Mouse (Mus musculus) neural tube, embryonic 15.5 days (tissue): ENCODE measurements around the gene Tbl3. TPM values are rescaled to one million over a fixed set of nuclear protein-coding genes. Genes with fewer than 3 reads are reported as not detected.

ENCODE experiments used
- ATAC-seq: fragments of 200-750 bp; cut with Nextera tagmentation; 2 replicates; pipeline ENCODE4 v1.8.0; 2017; ENCODE audit warnings: mild to moderate bottlenecking, moderate TSS enrichment, moderate library complexity; ENCODE audit not compliant: low FRiP score
- H3K27ac ChIP-seq: fragments of 300-500 bp; sonication (generic); replicated peaks from 2 replicates; pipeline ENCODE4 v1.5.1; 2015; ENCODE audit warnings: mild to moderate bottlenecking, inconsistent platforms
- H3K27me3 ChIP-seq: fragments of 300-500 bp; sonication (generic); replicated peaks from 2 replicates; pipeline ENCODE4 v1.6.1; 2015; ENCODE audit warnings: inconsistent platforms
- H3K36me3 ChIP-seq: fragments of 300-500 bp; sonication (generic); 2 replicates; pipeline ENCODE4 v1.6.1; 2015; ENCODE audit warnings: inconsistent platforms
- H3K4me1 ChIP-seq: fragments of 300-500 bp; sonication (generic); 2 replicates; pipeline ENCODE4 v1.6.1; 2015; ENCODE audit warnings: inconsistent platforms
- H3K4me2 ChIP-seq: fragments of 300-500 bp; sonication (generic); 2 replicates; pipeline ENCODE4 v1.6.1; 2015; ENCODE audit warnings: inconsistent platforms, mild to moderate bottlenecking, moderate library complexity
- H3K4me3 ChIP-seq: fragments of 300-500 bp; sonication (generic); replicated peaks from 2 replicates; pipeline ENCODE4 v1.5.1; 2015; ENCODE audit warnings: mild to moderate bottlenecking, inconsistent platforms
- H3K9ac ChIP-seq: fragments of 300-500 bp; sonication (generic); replicated peaks from 2 replicates; pipeline ENCODE4 v1.6.1; 2015; ENCODE audit warnings: mild to moderate bottlenecking, inconsistent platforms
- H3K9me3 ChIP-seq: fragments of 300-500 bp; sonication (generic); replicated peaks from 2 replicates; pipeline ENCODE4 v1.6.1; 2016; ENCODE audit warnings: inconsistent platforms
- WGBS: fragments of 180-500 bp; shearing (Covaris S2); methylation state at CpG from one replicate; pipeline ENCODE4 v1.1.7; 2015; ENCODE audit warnings: mixed read lengths; 5-methylcytosine and 5-hydroxymethylcytosine counted together
- polyA plus RNA-seq: library from polyadenylated mRNA; unstranded; fragments of >200 nt; fragmentation: Nextera tagmentation; extraction: Ambion mirVana; gene quantifications from 2 replicates; pipeline ENCODE4 v1.2.1, GENCODE M21; 2015

Tbl3 gene
- polyA plus RNA-seq, 1 experiment from 2014 or later: 55.6 TPM

DNA sequence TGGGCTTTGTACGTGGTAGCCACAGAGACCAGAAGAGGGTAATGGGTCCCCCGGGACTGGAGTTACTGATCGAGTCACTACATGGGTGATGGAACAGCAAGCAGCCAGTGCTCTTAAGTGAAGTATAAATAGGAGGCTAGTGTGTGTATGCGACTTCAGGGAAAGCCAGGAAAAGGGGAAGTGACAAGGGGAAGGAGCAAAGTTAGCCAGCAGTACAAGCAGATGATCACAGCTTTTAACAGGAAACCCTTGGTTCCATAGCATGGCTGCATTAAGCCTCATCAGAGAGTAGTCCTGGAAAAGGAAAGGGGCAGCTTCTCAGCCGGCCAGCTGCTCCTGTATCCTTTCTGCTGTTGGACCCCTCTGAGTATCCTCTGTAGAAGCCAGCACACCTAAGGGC, 15.1 kb downstream of the Tbl3 start:
- no peak for ATAC-seq
- 77% methylated on average over 5 of the region's 5 CpGs for WGBS

DNA sequence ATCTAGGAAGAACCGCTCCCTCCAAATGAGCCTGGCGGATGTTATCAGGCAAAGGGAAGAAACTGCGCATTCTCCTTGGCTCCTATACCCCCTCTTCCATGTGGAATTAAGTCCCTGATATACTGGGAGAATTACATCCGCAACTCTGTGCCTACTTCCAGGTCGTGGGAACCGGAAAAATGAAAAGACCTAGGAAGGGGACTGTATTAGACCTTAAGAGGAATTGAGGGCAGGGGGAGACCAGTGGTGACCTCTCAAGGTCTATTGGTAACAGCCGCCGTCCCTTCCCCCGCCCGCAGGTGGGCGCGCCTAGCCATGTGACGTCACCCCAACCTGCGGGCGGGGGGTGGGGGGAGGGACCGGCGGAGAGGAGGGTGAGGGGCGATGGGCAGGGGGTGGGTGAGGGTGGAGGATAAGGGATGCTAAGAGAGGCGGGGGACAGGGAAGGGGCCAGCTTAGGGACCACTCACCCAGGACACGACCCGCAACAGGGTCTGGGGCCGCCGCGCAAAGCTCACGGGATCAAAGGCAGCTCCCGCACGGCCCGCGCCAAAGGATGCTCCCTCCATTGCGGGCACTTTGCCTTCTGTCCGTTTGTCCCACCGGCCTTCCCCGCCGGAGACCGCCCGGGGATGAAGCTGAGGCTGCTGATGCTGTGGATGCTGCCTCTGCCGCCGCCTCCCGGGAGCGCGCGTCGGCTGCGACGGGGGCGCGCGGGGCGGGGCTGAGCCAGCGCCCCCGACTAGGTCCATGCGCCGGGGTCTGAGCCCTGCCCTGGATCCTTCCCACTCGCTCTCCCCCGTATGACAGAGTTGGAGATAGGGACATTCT, 18.0 kb downstream of the Tbl3 start, which contains the start of gene Syngr3:
Gene Syngr3 (minus strand): TSS at position 705 of the 831 bp plus-strand sequence.
- H3K27me3 ChIP-seq: peaks cover 19% of the 10 kb centered on the region
- H3K36me3 ChIP-seq: peaks cover 13% of the 10 kb centered on the region
- H3K27ac ChIP-seq: peak within 1 kb of the TSS; percentile 93
- H3K4me1 ChIP-seq: peaks cover 58% of the 10 kb centered on the region
- under 1% methylated on average over 49 of the region's 55 CpGs for whole genome bisulfite sequencing
- H3K4me2 ChIP-seq: peak within 1 kb of the TSS; percentile 64
- peak within 1 kb of the TSS; percentile 86 for H3K9ac ChIP-seq
- no peaks in the 10 kb centered on the region for H3K9me3 ChIP-seq
- peak; percentile 77 for ATAC-seq
- H3K4me3 ChIP-seq: peak within 1 kb of the TSS; percentile 70

More for the DNA sequence above, 15.1 kb downstream of the Tbl3 start:
- H3K9ac ChIP-seq: no peak overlapping the region
- H3K4me1 ChIP-seq: peaks cover 67% of the 10 kb centered on the region
- no peak overlapping the region for H3K4me2 ChIP-seq
- H3K4me3 ChIP-seq: no peak overlapping the region
- peaks cover 10% of the 10 kb centered on the region for H3K36me3 ChIP-seq
- peaks cover 16% of the 10 kb centered on the region for H3K27me3 ChIP-seq
- no peaks in the 10 kb centered on the region for H3K9me3 ChIP-seq
- no peak overlapping the region for H3K27ac ChIP-seq

DNA sequence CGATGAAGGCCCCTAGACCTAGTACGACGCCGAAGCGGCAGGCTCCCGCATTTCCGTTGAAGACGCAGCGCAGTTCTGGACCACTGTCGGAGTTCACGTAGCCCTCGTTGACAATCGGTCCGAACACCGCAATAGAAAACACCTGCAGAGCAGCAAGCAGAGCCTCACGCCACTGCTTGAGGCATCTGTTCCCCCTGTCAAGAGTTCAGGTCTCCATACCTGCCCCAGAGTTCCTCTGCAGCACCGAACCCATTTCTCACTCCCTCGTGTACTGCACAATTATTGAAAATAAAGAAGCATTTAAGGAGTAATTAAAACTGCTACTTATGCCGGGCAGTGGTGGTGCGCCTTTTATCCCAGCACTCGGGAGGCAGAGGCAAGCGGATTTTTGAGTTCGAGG, 19.9 kb downstream of the Tbl3 start:
- WGBS: 20% methylated on average over 23 of the region's 23 CpGs
- H3K9ac ChIP-seq: peak overlapping the region; percentile 35
- no peak for ATAC-seq

DNA sequence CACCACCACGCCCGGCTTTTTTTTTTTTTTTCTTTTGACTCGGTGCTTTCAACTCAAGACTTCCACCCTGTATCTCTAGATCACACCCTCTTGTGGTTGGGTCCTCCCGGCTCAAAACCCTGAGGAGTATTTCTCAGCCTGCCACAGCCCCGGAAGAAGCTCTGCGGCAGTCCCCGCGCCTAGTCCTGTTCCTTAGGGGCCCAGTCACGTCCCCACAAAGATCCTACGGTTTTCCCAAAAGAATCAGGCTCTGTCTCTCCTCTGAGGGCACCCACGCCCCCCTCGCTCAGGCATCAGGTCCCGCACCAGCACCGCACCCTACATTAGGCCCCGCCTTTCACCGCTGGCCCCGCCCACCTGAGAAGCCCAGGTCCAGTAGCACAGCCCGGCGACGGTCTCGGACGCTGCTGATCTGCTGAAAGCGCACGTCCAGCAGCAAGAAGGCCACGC, 20.3 kb downstream of the Tbl3 start:
- whole genome bisulfite sequencing: 3% methylated on average over 24 of the region's 25 CpGs
- Histone ChIP-seq H3K9me3 (no peaks in the 10 kb centered on the region), H3K4me3 (peak overlapping the region; percentile 70), H3K27ac (no peak overlapping the region), H3K27me3 (peaks cover 19% of the 10 kb centered on the region), H3K9ac (peak overlapping the region; percentile 35), H3K4me1 (peaks cover 46% of the 10 kb centered on the region), H3K4me2 (peak overlapping the region; percentile 64), H3K36me3 (peaks cover 7% of the 10 kb centered on the region)
- ATAC-seq: no peak

More for the DNA sequence above, 19.9 kb downstream of the Tbl3 start:
- Histone ChIP-seq H3K4me1 (peaks cover 48% of the 10 kb centered on the region), H3K27me3 (peaks cover 19% of the 10 kb centered on the region), H3K4me3 (peak overlapping the region; percentile 70), H3K36me3 (peaks cover 7% of the 10 kb centered on the region), H3K27ac (no peak overlapping the region), H3K9me3 (no peaks in the 10 kb centered on the region), H3K4me2 (peak overlapping the region; percentile 64)

DNA sequence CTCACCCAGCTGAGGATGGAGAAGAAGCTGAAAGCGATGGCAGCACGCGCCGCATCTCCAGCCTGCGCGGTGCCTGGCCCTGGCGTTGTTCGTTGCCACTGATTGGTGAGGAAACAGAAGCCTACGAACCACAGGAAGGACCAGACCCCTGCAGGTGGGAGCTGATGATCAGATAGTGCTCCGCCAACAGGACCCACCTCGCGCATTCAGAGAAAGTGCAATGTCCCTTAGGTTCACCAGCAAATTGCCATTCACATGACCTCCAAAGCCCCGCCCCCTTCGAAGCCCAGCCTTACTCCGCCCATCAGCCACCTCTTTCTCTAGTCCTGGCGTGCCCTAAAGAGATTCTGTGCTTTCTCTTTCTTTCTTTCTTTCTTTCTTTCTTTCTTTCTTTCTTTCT, 20.9 kb downstream of the Tbl3 start:
- Histone ChIP-seq H3K36me3 (peaks cover 14% of the 10 kb centered on the region), H3K4me2 (peak overlapping the region; percentile 21; the same call in 1 of the 2 replicates), H3K4me3 (no peak overlapping the region), H3K27ac (no peak overlapping the region), H3K9ac (no peak overlapping the region), H3K9me3 (no peaks in the 10 kb centered on the region), H3K27me3 (peaks cover 19% of the 10 kb centered on the region), H3K4me1 (peaks cover 46% of the 10 kb centered on the region)
- no peak for ATAC-seq
- 32% methylated on average over 16 of the region's 16 CpGs for WGBS

DNA sequence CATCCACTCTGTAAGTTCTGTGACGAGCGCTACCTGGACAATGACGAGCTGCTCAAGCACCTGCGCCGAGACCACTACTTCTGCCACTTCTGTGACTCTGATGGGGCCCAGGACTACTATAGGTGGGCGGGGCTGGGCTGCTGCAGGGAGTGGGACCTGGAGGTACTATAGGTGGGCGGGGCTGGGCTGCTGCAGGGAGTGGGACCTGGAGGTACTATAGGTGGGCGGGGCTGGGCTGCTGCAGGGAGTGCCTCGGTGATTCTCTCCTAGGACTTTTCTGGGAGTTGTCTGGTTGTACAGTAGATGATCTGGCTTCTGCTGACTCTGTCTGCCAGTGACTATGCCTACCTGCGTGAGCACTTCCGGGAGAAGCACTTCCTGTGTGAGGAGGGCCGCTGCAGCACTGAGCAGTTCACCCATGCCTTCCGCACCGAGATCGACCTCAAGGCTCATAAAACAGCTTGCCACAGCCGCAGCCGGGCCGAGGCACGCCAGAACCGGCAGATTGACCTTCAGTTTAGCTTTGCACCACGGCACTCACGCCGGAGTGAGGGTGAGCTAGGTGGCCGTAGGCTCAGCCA, 29.9 kb downstream of the Tbl3 start:
- ATAC-seq: no peak
- no peak overlapping the region for H3K4me3 ChIP-seq
- H3K9me3 ChIP-seq: no peaks in the 10 kb centered on the region
- H3K4me1 ChIP-seq: peaks cover 13% of the 10 kb centered on the region
- H3K27ac ChIP-seq: no peak overlapping the region
- H3K27me3 ChIP-seq: no peaks in the 10 kb centered on the region
- H3K36me3 ChIP-seq: peaks cover 60% of the 10 kb centered on the region
- no peak overlapping the region for H3K9ac ChIP-seq
- 88% methylated on average over 24 of the region's 24 CpGs for WGBS
- no peak overlapping the region for H3K4me2 ChIP-seq

DNA sequence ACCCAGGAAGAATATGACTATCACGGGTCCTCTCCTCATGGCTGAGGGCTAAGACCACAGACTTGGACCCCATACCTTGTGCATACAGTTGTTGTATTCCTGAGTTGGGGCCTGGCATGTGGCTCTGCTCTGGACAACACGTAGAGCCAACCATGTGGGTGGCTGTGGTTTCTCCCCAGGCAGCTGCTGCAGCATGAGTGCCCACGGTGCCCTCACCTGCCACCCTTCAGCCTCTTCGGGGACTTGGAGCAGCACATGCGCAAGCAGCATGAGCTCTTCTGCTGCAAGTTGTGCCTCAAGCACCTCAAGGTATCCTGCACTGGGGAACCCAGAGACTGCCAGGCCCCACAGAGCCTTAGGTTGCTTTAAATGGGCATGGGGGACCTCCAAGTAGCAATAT, 30.6 kb downstream of the Tbl3 start:
- Histone ChIP-seq H3K9me3 (no peaks in the 10 kb centered on the region), H3K4me3 (no peak overlapping the region), H3K4me1 (peaks cover 20% of the 10 kb centered on the region), H3K4me2 (no peak overlapping the region), H3K9ac (no peak overlapping the region), H3K27me3 (no peaks in the 10 kb centered on the region), H3K27ac (no peak overlapping the region), H3K36me3 (peaks cover 53% of the 10 kb centered on the region)
- 93% methylated on average over 5 of the region's 5 CpGs for WGBS
- ATAC-seq: no peak

DNA sequence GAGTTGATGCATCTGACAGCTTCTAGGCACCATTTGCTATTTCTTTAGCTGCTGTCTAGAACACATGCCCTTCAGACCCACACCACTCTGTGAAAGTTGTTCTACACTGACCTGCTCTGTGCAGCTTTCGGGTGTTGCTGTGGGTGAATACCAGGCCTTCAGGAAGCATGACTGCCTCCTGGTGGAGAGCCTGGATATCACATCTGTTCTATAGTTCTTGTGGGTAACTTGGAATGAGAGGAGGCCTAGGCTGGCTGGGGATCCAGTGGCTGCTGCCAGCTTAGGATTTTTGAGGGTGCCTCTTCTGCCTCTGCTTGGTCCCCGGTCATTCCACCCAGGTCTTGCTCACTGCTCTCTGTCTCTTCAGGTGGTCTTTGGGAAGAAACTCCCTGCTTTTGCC, 31.3 kb downstream of the Tbl3 start:
- no peak for ATAC-seq
- Histone ChIP-seq H3K4me1 (peaks cover 27% of the 10 kb centered on the region), H3K9me3 (no peaks in the 10 kb centered on the region), H3K4me2 (no peak overlapping the region), H3K27me3 (no peaks in the 10 kb centered on the region), H3K27ac (no peak overlapping the region), H3K4me3 (no peak overlapping the region), H3K9ac (no peak overlapping the region), H3K36me3 (peaks cover 46% of the 10 kb centered on the region)
- WGBS: 68% methylated on average over 2 of the region's 2 CpGs

DNA sequence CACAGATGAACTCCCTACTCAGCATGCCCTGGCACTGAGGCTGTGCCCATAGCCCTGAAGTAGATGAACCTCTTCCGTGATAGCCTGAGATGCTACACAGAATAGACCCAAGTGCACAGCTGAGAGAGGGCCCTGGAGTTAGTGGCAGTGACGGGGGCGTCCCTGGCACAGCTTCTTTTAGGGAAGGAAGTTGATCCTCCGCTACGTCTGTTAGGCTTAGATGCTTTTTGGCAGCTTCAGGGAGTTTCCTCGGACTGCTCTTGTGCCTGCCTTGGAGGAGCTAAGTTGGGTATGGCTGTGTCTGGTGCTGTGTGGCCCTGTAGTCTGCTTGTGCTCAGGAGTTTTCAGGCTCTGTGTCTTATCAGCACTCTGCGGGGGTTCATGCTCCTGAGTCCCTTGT, 33.2 kb downstream of the Tbl3 start:
- no peak overlapping the region for H3K9ac ChIP-seq
- no peak for ATAC-seq
- H3K9me3 ChIP-seq: no peaks in the 10 kb centered on the region
- no peaks in the 10 kb centered on the region for H3K27me3 ChIP-seq
- no peak overlapping the region for H3K4me3 ChIP-seq
- 91% methylated on average over 7 of the region's 7 CpGs for WGBS
- no peak overlapping the region for H3K4me2 ChIP-seq
- H3K36me3 ChIP-seq: peaks cover 28% of the 10 kb centered on the region
- peaks cover 39% of the 10 kb centered on the region for H3K4me1 ChIP-seq
- no peak overlapping the region for H3K27ac ChIP-seq

DNA sequence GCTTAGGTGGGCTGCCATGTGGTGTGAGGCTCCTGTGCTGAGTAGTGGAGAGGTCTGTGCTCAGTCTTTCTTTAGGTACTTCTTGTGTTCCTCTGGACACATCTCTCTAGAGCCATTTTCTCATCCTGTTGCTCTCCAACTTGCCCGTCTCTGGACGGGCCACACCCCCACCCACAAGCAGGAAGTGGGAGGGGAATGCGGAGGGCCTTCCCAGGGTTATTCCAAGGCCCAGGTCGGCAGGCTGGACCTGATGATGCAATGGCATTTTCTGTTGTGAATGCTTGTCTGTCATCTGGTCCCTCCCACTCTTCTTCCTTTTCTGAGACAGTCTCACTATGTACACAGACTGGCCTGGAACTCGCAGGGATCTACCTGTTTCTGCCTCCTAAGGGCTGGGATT, 35.3 kb downstream of the Tbl3 start:
- peaks cover 47% of the 10 kb centered on the region for H3K4me1 ChIP-seq
- peak overlapping the region; percentile 34 for H3K9ac ChIP-seq
- peak overlapping the region; percentile 84 for H3K4me2 ChIP-seq
- no peak overlapping the region for H3K4me3 ChIP-seq
- no peaks in the 10 kb centered on the region for H3K27me3 ChIP-seq
- H3K27ac ChIP-seq: no peak overlapping the region
- H3K9me3 ChIP-seq: no peaks in the 10 kb centered on the region
- H3K36me3 ChIP-seq: peaks cover 7% of the 10 kb centered on the region
- WGBS: 36% methylated on average over 5 of the region's 5 CpGs
- no peak for ATAC-seq

DNA sequence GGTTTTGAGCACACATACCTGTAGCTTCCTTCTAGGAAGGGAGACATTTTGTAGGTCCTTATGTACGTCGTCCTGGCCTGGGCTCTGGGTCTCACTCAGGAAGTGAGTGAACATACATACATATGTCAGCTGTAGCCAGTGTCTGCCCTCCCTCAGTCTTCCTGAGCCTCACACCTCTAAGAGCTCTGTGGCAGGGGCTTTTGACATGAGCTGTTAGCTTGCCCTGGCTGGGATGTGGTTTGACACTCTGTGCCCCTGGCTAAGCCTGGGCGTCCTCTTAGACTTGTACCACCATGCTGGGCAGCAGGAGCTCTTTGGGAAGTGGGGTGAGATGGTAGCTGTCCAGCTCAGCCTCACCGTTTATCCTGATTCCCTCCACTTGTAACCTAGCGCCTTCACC, 36.1 kb downstream of the Tbl3 start:
- no peaks in the 10 kb centered on the region for H3K36me3 ChIP-seq
- 84% methylated on average over 5 of the region's 5 CpGs for WGBS
- no peak overlapping the region for H3K27ac ChIP-seq
- no peaks in the 10 kb centered on the region for H3K27me3 ChIP-seq
- peaks cover 47% of the 10 kb centered on the region for H3K4me1 ChIP-seq
- no peak for ATAC-seq
- H3K4me3 ChIP-seq: no peak overlapping the region
- no peak overlapping the region for H3K9ac ChIP-seq
- H3K4me2 ChIP-seq: peak overlapping the region; percentile 84
- H3K9me3 ChIP-seq: no peaks in the 10 kb centered on the region
